Mouse (Mus musculus): ENCODE measurements around the gene Mad1l1.

The Mad1l1 gene

GRCm38 (mm10) chr5:140062316-140062715 lies 259.0 kb downstream of the Mad1l1 start:
- DNase-seq (ENCODE audit: low spot score in 2 of 2), result no peak

GRCm38 (mm10) chr5:140061296-140061879 lies 260.0 kb downstream of the Mad1l1 start:
- no peak for DNase-seq (ENCODE audit: low spot score in 2 of 2)

- no peak for DNase-seq (ENCODE audit: low spot score in 2 of 2)
Measured at GRCm38 (mm10) chr5:140056291-140056690, 265.1 kb downstream of the Mad1l1 start.

- DNase-seq (ENCODE audit: low spot score in 2 of 2), result no peak
Measured at GRCm38 (mm10) chr5:140055431-140055830, 265.9 kb downstream of the Mad1l1 start.

GRCm38 (mm10) chr5:140053626-140054025 lies 267.7 kb downstream of the Mad1l1 start:
- no peak for DNase-seq (ENCODE audit: low spot score in 2 of 2)

GRCm38 (mm10) chr5:140052405-140052804 lies 268.9 kb downstream of the Mad1l1 start:
- no peak for DNase-seq (ENCODE audit: low spot score in 2 of 2)

GRCm38 (mm10) chr5:140045453-140045852 lies 275.9 kb downstream of the Mad1l1 start:
- no peak for DNase-seq (ENCODE audit: low spot score in 2 of 2)

GRCm38 (mm10) chr5:140043002-140043401 lies 278.4 kb downstream of the Mad1l1 start:
- no peak for DNase-seq (ENCODE audit: low spot score in 2 of 2)

- no peak for DNase-seq (ENCODE audit: low spot score in 2 of 2)
Measured at GRCm38 (mm10) chr5:140042002-140042611, 279.2 kb downstream of the Mad1l1 start.

GRCm38 (mm10) chr5:140041055-140041454 lies 280.3 kb downstream of the Mad1l1 start:
- no peak for DNase-seq (ENCODE audit: low spot score in 2 of 2)

- DNase-seq (ENCODE audit: low spot score in 2 of 2), result no peak
Measured at GRCm38 (mm10) chr5:140037587-140038233, 283.6 kb downstream of the Mad1l1 start.

- no peak for DNase-seq (ENCODE audit: low spot score in 2 of 2)
Measured at GRCm38 (mm10) chr5:140035641-140036040, 285.7 kb downstream of the Mad1l1 start.

GRCm38 (mm10) chr5:140035025-140035330 lies 286.4 kb downstream of the Mad1l1 start:
- DNase-seq (ENCODE audit: low spot score in 2 of 2), result no peak

GRCm38 (mm10) chr5:140034300-140035024 lies 286.9 kb downstream of the Mad1l1 start:
- DNase-seq (ENCODE audit: low spot score in 2 of 2), result no peak

GRCm38 (mm10) chr5:140026366-140026765 lies 295.0 kb downstream of the Mad1l1 start:
- no peak for DNase-seq (ENCODE audit: low spot score in 2 of 2)

GRCm38 (mm10) chr5:140025301-140025700 lies 296.1 kb downstream of the Mad1l1 start:
- no peak for DNase-seq (ENCODE audit: low spot score in 2 of 2)

GRCm38 (mm10) chr5:140023941-140024500 lies 297.3 kb downstream of the Mad1l1 start:
- DNase-seq (ENCODE audit: low spot score in 2 of 2), result peak in 1 of 2 experiments; percentile 36

GRCm38 (mm10) chr5:140022861-140023260 lies 298.5 kb downstream of the Mad1l1 start:
- no peak for DNase-seq (ENCODE audit: low spot score in 2 of 2)

- DNase-seq (ENCODE audit: low spot score in 2 of 2), result no peak
Measured at GRCm38 (mm10) chr5:140021755-140022154, 299.6 kb downstream of the Mad1l1 start.

- no peak for DNase-seq (ENCODE audit: low spot score in 2 of 2)
Measured at GRCm38 (mm10) chr5:140019616-140020015, 301.7 kb downstream of the Mad1l1 start.

- DNase-seq (ENCODE audit: low spot score in 2 of 2), result no peak
Measured at GRCm38 (mm10) chr5:140018780-140019179, 302.6 kb downstream of the Mad1l1 start.

GRCm38 (mm10) chr5:140016896-140017295 lies 304.5 kb downstream of the Mad1l1 start:
- DNase-seq (ENCODE audit: low spot score in 2 of 2), result no peak
